Comparison of ENCODE assay signal across 10 mouse cellular contexts in the genomic region with DNA sequence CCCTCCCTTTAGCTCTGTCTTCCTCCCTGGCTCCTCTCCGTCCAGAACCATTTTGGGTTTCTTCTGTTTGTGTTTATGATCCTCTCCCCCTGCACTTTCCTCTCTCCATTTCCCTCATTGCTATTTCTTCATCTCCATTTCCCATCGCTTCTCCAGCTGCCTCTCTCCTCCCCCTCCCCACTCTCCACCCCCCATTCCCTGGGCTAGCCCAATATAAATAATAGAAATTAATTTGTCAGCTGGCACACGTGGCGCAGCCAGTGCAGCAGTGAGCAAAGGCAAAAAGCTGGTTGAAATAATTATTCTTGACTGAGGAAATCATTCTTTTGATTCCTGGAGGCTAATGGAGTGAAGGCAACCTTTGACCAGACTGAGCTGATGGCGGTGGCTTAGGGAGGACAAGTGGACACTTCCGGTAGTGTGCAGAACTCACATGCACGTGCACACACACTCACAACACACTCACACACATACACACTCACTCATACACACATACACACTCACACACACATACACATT. TPM values are rescaled to one million over a fixed set of nuclear protein-coding genes. Genes with fewer than 3 reads are reported as not detected.
DNase-seq lines count a peak whose midpoint lies in the region; ATAC-seq and TF ChIP-seq lines count a peak whose summit lies in the region.
"Had no signal": no experiment of that assay in that cellular context is flagged by ENCODE, and none has a peak within 500 bp of the region (broad histone marks: within the 10 kb centered on the region; RNA-seq: fewer than 3 reads in every experiment).

A gene (minus strand): TSS at position 51 of the 519 bp plus-strand sequence.

- H3K9ac ChIP-seq in forebrain, postnatal 0 days = no peak within 1 kb of the TSS
- H3K9ac ChIP-seq in forebrain, embryonic 12.5 days = no peak within 1 kb of the TSS
- no peak within 1 kb of the TSS for H3K9ac ChIP-seq in neural tube, embryonic 14.5 days (replicated peaks; ENCODE audit: low read depth, low read length)
- H3K9ac ChIP-seq: kidney, embryonic 15.5 days; liver, embryonic 14.5 days had no signal

- H3K36me3 ChIP-seq in forebrain, postnatal 0 days (ENCODE audit: insufficient read depth) = no peaks in the 10 kb centered on the region
- no peaks in the 10 kb centered on the region for H3K36me3 ChIP-seq in forebrain, embryonic 12.5 days (replicated peaks)
- no peaks in the 10 kb centered on the region for H3K36me3 ChIP-seq in megakaryocyte, embryonic 14.5 days (replicated peaks; ENCODE audit: low read length)
- no peaks in the 10 kb centered on the region for H3K36me3 ChIP-seq in neural tube, embryonic 14.5 days (ENCODE audit: control insufficient read depth, insufficient read depth, low read length)
- no peaks in the 10 kb centered on the region for H3K36me3 ChIP-seq in limb, embryonic 10.5 days
- H3K36me3 ChIP-seq: kidney, embryonic 15.5 days had no signal

- no peak for ATAC-seq in forebrain, postnatal 0 days
- ATAC-seq in forebrain, embryonic 12.5 days (ENCODE audit: low FRiP score) = no peak
- ATAC-seq in megakaryocyte, adult 5-6 weeks (ENCODE audit: poor library complexity, severe bottlenecking) = no peak
- ATAC-seq in neural tube, embryonic 14.5 days (ENCODE audit: low read depth) = no peak

- no peak within 1 kb of the TSS for H3K4me2 ChIP-seq in forebrain, postnatal 0 days (ENCODE audit: low read depth)
- no peak within 1 kb of the TSS for H3K4me2 ChIP-seq in forebrain, embryonic 12.5 days
- H3K4me2 ChIP-seq in neural tube, embryonic 14.5 days (ENCODE audit: low read depth, low read length) = no peak within 1 kb of the TSS

- no peak within 1 kb of the TSS for H3K27ac ChIP-seq in forebrain, postnatal 0 days (ENCODE audit: low read depth, low read length)
- no peak within 1 kb of the TSS for H3K27ac ChIP-seq in forebrain, embryonic 12.5 days
- H3K27ac ChIP-seq in neural tube, embryonic 14.5 days (ENCODE audit: low read depth, low read length) = no peak within 1 kb of the TSS
- no peak within 1 kb of the TSS for H3K27ac ChIP-seq in limb, embryonic 10.5 days
- H3K27ac ChIP-seq: liver, embryonic 14.5 days had no signal

- no peak for DNase-seq in forebrain, postnatal 0 days
- DNase-seq in layer of hippocampus, postnatal 10 days (ENCODE audit: low spot score in 2 of 2) = no peak
- no peak for DNase-seq in natural killer cell, adult 2 months (ENCODE audit: low spot score in 2 of 2)
- DNase-seq in limb, embryonic 10.5 days (ENCODE audit: low spot score) = no peak

- H3K9me3 ChIP-seq in forebrain, postnatal 0 days (ENCODE audit: low read length) = no peaks in the 10 kb centered on the region
- H3K9me3 ChIP-seq in forebrain, embryonic 12.5 days = no peaks in the 10 kb centered on the region
- no peaks in the 10 kb centered on the region for H3K9me3 ChIP-seq in megakaryocyte, embryonic 14.5 days
- H3K9me3 ChIP-seq in neural tube, embryonic 14.5 days (ENCODE audit: control insufficient read depth, low read length) = no peaks in the 10 kb centered on the region
- no peaks in the 10 kb centered on the region for H3K9me3 ChIP-seq in limb, embryonic 10.5 days (replicated peaks)
- H3K9me3 ChIP-seq: kidney, embryonic 15.5 days had no signal

- no peak for TF ChIP-seq CTCF in forebrain, postnatal 0 days (IDR thresholded peaks at IDR 0.05; ENCODE audit: low read depth)

- H3K4me3 ChIP-seq in forebrain, postnatal 0 days (ENCODE audit: low read depth, low read length) = no peak within 1 kb of the TSS
- H3K4me3 ChIP-seq in forebrain, embryonic 12.5 days (replicated peaks) = no peak within 1 kb of the TSS
- no peak within 1 kb of the TSS for H3K4me3 ChIP-seq in megakaryocyte, embryonic 14.5 days (replicated peaks)
- H3K4me3 ChIP-seq in neural tube, embryonic 14.5 days (ENCODE audit: low read depth, low read length) = no peak within 1 kb of the TSS
- H3K4me3 ChIP-seq in limb, embryonic 10.5 days = no peak within 1 kb of the TSS
- H3K4me3 ChIP-seq: kidney, embryonic 15.5 days had no signal

- H3K4me1 ChIP-seq in forebrain, postnatal 0 days (ENCODE audit: insufficient read depth) = no peaks in the 10 kb centered on the region
- H3K4me1 ChIP-seq in forebrain, embryonic 12.5 days = peaks cover 19% of the 10 kb centered on the region
- peaks cover 36% of the 10 kb centered on the region for H3K4me1 ChIP-seq in megakaryocyte, embryonic 14.5 days
- H3K4me1 ChIP-seq in neural tube, embryonic 14.5 days (ENCODE audit: control insufficient read depth, insufficient read depth, low read length) = peaks cover 7% of the 10 kb centered on the region
- peaks cover 36% of the 10 kb centered on the region for H3K4me1 ChIP-seq in limb, embryonic 10.5 days

- no peaks in the 10 kb centered on the region for H3K27me3 ChIP-seq in forebrain, postnatal 0 days (ENCODE audit: insufficient read depth, low read length)
- H3K27me3 ChIP-seq in forebrain, embryonic 12.5 days = peaks cover 27% of the 10 kb centered on the region
- H3K27me3 ChIP-seq in megakaryocyte, embryonic 14.5 days (replicated peaks) = peaks cover 58% of the 10 kb centered on the region
- no peaks in the 10 kb centered on the region for H3K27me3 ChIP-seq in neural tube, embryonic 14.5 days (ENCODE audit: control insufficient read depth, insufficient read depth, low read length)
- H3K27me3 ChIP-seq in limb, embryonic 10.5 days (ENCODE audit: low read depth, poor library complexity, severe bottlenecking) = peaks cover 25% of the 10 kb centered on the region

- WGBS in forebrain, postnatal 0 days = 61% methylated on average over 7 of the region's 7 CpGs
- 75% methylated on average over 7 of the region's 7 CpGs for WGBS in forebrain, embryonic 12.5 days
- WGBS in neural tube, embryonic 14.5 days = 65% methylated on average over 7 of the region's 7 CpGs
- 81% methylated on average over 7 of the region's 7 CpGs for WGBS in limb, embryonic 10.5 days

RNA-seq across cellular contexts. Expression of the gene that starts here (rescaled TPM):
- 29.1 and 45.7 TPM in 2 replicates for total RNA-seq in forebrain, postnatal 0 days (2014; rRNA removed)
- polyA plus RNA-seq in forebrain, postnatal 0 days (2015; fragmentation: Nextera tagmentation; extraction: Ambion mirVana) = 7.6 and 10.9 TPM in 2 replicates
- 8.8 and 9.0 TPM in 2 replicates for polyA plus RNA-seq in forebrain, embryonic 12.5 days (2016; fragmentation: Nextera tagmentation; extraction: Ambion mirVana)
- 24.2 and 32.8 TPM in 2 replicates for polyA plus RNA-seq in megakaryocyte, embryonic 14.5 days (2012; ENCODE audit: insufficient read depth, low replicate concordance)
- 3.4 and 5.2 TPM in 2 replicates for total RNA-seq in megakaryocyte, adult 5-6 weeks (2015)
- total RNA-seq in megakaryocyte, adult 5-6 weeks (2017) = 1.1 and 2.1 TPM in 2 replicates
- 10 to 100 TPM; 69.8 to 76.6 TPM for total RNA-seq in layer of hippocampus, postnatal 10 days (2021)
- 10.6 and 10.7 TPM in 2 replicates for polyA plus RNA-seq in neural tube, embryonic 14.5 days (2014; fragmentation: Nextera tagmentation; extraction: Ambion mirVana)
- 1.2 and 4.0 TPM in 2 replicates for polyA plus RNA-seq in limb, embryonic 10.5 days (2016; fragmentation: Nextera tagmentation; extraction: Ambion mirVana)
